Mouse (Mus musculus) CD4-positive naive resting alpha-beta T cell, adult 57 days (primary cell): ENCODE results near the gene Tm9sf2. TPM values are rescaled to one million over a fixed set of nuclear protein-coding genes. Genes with fewer than 3 reads are reported as not detected.

Experiments
- total RNA-seq: library from RNA; stranded (reverse); gene quantifications from one replicate; pipeline ENCODE4 v1.2.4, GENCODE M21; 2023

The Tm9sf2 gene
- 73.1 TPM for total RNA-seq

GRCm38 (mm10) chr14:122106822-122107468 is at the start of gene Tm9sf2:
Gene Tm9sf2, plus strand, starts transcription at chr14:122107038.

GRCm38 (mm10) chr14:122181078-122181814 is 74.4 kb downstream of the Tm9sf2 start, which contains the start of gene Clybl:
Gene Clybl, plus strand, starts transcription at chr14:122181704.

Other genes with a start within 250 kb of the Tm9sf2 start
- gene Ubac2, start 228.4 kb upstream of the Tm9sf2 start, total RNA-seq, result 99.3 TPM
- gene Gpr18, start 191.3 kb upstream of the Tm9sf2 start, total RNA-seq, result 152 TPM
- 301 TPM for gene Gpr183, start 141.8 kb upstream of the Tm9sf2 start, total RNA-seq
- 5.3 TPM for gene Timm8a2, start 72.4 kb upstream of the Tm9sf2 start, total RNA-seq
- 9.3 TPM for gene Clybl, start 74.7 kb downstream of the Tm9sf2 start, total RNA-seq